Mouse (Mus musculus) embryonic stem cell, embryonic (primary cell): ENCODE results near the gene Palld.

Experiments used
- CTCF ChIA-PET, 4 experiments: fragments of 300-600 bp in 2 of 4; fragments of 350-600 bp in 2 of 4; sonication (Branson Sonifier 250); formaldehyde crosslinking; loops; one replicate each; lab custom pipeline; 2022; ENCODE audit warnings: inconsistent platforms in 2 of 4; lab: Charles Lee
- POLR2A ChIA-PET, 4 experiments: fragments of 300-600 bp in 2 of 4; fragments of 350-600 bp in 2 of 4; sonication (Branson Sonifier 250); formaldehyde crosslinking; loops; one replicate each; lab custom pipeline; 2022; ENCODE audit warnings: antibody characterized with exemption in 4 of 4, inconsistent platforms in 1 of 4; lab: Charles Lee

Gene Palld

GRCm38 (mm10) chr8:61877607-61878006 lies 24.9 kb downstream of the Palld start:
- POLR2A ChIA-PET = interaction anchor here in 2 of 4 experiments (0.8 to 1.3 kb wide), 2 partner anchors 162 to 303 kb away, joined by 3 to 4 read pairs; no protein-coding TSS in a partner anchor
- CTCF ChIA-PET = interaction anchor here in 1 of 4 experiments (0.7 to 1.6 kb wide), 2 partner anchors 177 to 617 kb away, joined by 7 to 9 read pairs; no protein-coding TSS in a partner anchor

GRCm38 (mm10) chr8:61875290-61875689 lies 27.2 kb downstream of the Palld start:
- CTCF ChIA-PET = interaction anchor here (0.6 to 2.4 kb wide), 45 partner anchors 8 to 1256 kb away, joined by 3 to 56 read pairs (median 3); partner anchors contain the start of gene Ddx60 (in 1 of the 4)
- POLR2A ChIA-PET = interaction anchor here in 1 of 4 experiments (0.7 kb wide), 2 partner anchors 23 to 328 kb away, joined by 3 read pairs; no protein-coding TSS in a partner anchor

- CTCF ChIA-PET = interaction anchor here (0.5 to 2.4 kb wide), 18 partner anchors 21 to 452 kb away, joined by 3 to 56 read pairs (median 4); no protein-coding TSS in a partner anchor
- POLR2A ChIA-PET = interaction anchor here in 1 of 4 experiments (0.9 kb wide), 1 partner anchor 158 kb away, joined by 3 read pairs; no protein-coding TSS in a partner anchor
Measured at GRCm38 (mm10) chr8:61873994-61874393, 28.5 kb downstream of the Palld start.

GRCm38 (mm10) chr8:61868481-61868880 lies 34.0 kb downstream of the Palld start:
- CTCF ChIA-PET = interaction anchor here in 1 of 4 experiments (0.8 to 1.2 kb wide), 2 partner anchors 168 to 171 kb away, joined by 3 to 4 read pairs; no protein-coding TSS in a partner anchor
- POLR2A ChIA-PET = no interaction called here

GRCm38 (mm10) chr8:61866920-61867319 lies 35.6 kb downstream of the Palld start:
- CTCF ChIA-PET = interaction anchor here in 3 of 4 experiments (0.8 to 1.4 kb wide), 3 partner anchors 9 to 351 kb away, joined by 3 to 4 read pairs (median 3); no protein-coding TSS in a partner anchor
- POLR2A ChIA-PET = interaction anchor here in 3 of 4 experiments (0.6 to 1.1 kb wide), 5 partner anchors 38 to 317 kb away, joined by 3 to 9 read pairs (median 4); no protein-coding TSS in a partner anchor

GRCm38 (mm10) chr8:61865365-61865764 lies 37.1 kb downstream of the Palld start:
- CTCF ChIA-PET = no interaction called here

GRCm38 (mm10) chr8:61851270-61851669 lies 51.2 kb downstream of the Palld start:
- CTCF ChIA-PET = no interaction called here
- POLR2A ChIA-PET = no interaction called here

More at GRCm38 (mm10) chr8:61865365-61865764, 37.1 kb downstream of the Palld start:
- POLR2A ChIA-PET = no interaction called here

GRCm38 (mm10) chr8:61848581-61849162 lies 53.8 kb downstream of the Palld start:
- ChIA-PET CTCF (interaction anchor here in 1 of 4 experiments (1.0 kb wide), 1 partner anchor 148 kb away, joined by 3 read pairs; no protein-coding TSS in a partner anchor), POLR2A (interaction anchor here in 1 of 4 experiments (0.7 kb wide), 1 partner anchor 21 kb away, joined by 5 read pairs; no protein-coding TSS in a partner anchor)

GRCm38 (mm10) chr8:61847494-61847893 lies 55.0 kb downstream of the Palld start:
- POLR2A ChIA-PET = interaction anchor here in 1 of 4 experiments (0.7 kb wide), 1 partner anchor 26 kb away, joined by 3 read pairs; no protein-coding TSS in a partner anchor
- CTCF ChIA-PET = no interaction called here

- CTCF ChIA-PET = no interaction called here
- POLR2A ChIA-PET = no interaction called here
Measured at GRCm38 (mm10) chr8:61844992-61845391, 57.5 kb downstream of the Palld start.

GRCm38 (mm10) chr8:61844575-61844974 lies 57.9 kb downstream of the Palld start:
- CTCF ChIA-PET = no interaction called here
- POLR2A ChIA-PET = no interaction called here

GRCm38 (mm10) chr8:61843776-61844175 lies 58.7 kb downstream of the Palld start:
- ChIA-PET POLR2A (no interaction called here), CTCF (no interaction called here)

- CTCF ChIA-PET = no interaction called here
- POLR2A ChIA-PET = no interaction called here
Measured at GRCm38 (mm10) chr8:61833211-61833610, 69.3 kb downstream of the Palld start.

GRCm38 (mm10) chr8:61831944-61832343 lies 70.5 kb downstream of the Palld start:
- ChIA-PET CTCF (no interaction called here), POLR2A (no interaction called here)

- POLR2A ChIA-PET = no interaction called here
- CTCF ChIA-PET = no interaction called here
Measured at GRCm38 (mm10) chr8:61830821-61831220, 71.7 kb downstream of the Palld start.

- POLR2A ChIA-PET = no interaction called here
- CTCF ChIA-PET = no interaction called here
Measured at GRCm38 (mm10) chr8:61824563-61824962, 77.9 kb downstream of the Palld start.

GRCm38 (mm10) chr8:61823157-61823556 lies 79.3 kb downstream of the Palld start:
- ChIA-PET CTCF (interaction anchor here in 1 of 4 experiments (0.6 kb wide), 1 partner anchor 344 kb away, joined by 5 read pairs; no protein-coding TSS in a partner anchor), POLR2A (no interaction called here)

- POLR2A ChIA-PET = no interaction called here
- CTCF ChIA-PET = no interaction called here
Measured at GRCm38 (mm10) chr8:61803764-61804163, 98.7 kb downstream of the Palld start.

GRCm38 (mm10) chr8:61802840-61803239 lies 99.7 kb downstream of the Palld start:
- CTCF ChIA-PET = no interaction called here
- POLR2A ChIA-PET = no interaction called here

- POLR2A ChIA-PET = interaction anchor here in 1 of 4 experiments (0.6 kb wide), 1 partner anchor 149 kb away, joined by 3 read pairs; no protein-coding TSS in a partner anchor
- CTCF ChIA-PET = no interaction called here
Measured at GRCm38 (mm10) chr8:61797391-61797947, 105.0 kb downstream of the Palld start.
